Mouse (Mus musculus): Measurements from ENCODE around the gene Ttc7. TPM values are rescaled to one million over a fixed set of nuclear protein-coding genes. Genes with fewer than 3 reads are reported as not detected.

Ttc7 gene
- total RNA-seq, 1 experiment from 2014 or later = 44.6 TPM

GRCm38 (mm10) chr17:87304151-87304894 is 21.6 kb downstream of the Ttc7 start:
- ATAC-seq (replicated peaks in 1 of 2; ENCODE audit: insufficient read depth in 1 of 2, low FRiP score in 2 of 2, low TSS enrichment in 1 of 2, low read depth in 1 of 2, poor library complexity in 2 of 2, severe bottlenecking in 2 of 2) = no peak; a peak in 1 of 4 replicates

GRCm38 (mm10) chr17:87305065-87305464 is 22.4 kb downstream of the Ttc7 start:
- no peak for ATAC-seq (replicated peaks in 1 of 2; ENCODE audit: insufficient read depth in 1 of 2, low FRiP score in 2 of 2, low TSS enrichment in 1 of 2, low read depth in 1 of 2, poor library complexity in 2 of 2, severe bottlenecking in 2 of 2)

GRCm38 (mm10) chr17:87306746-87307145 is 24.1 kb downstream of the Ttc7 start:
- 0 out of 4 replicates have a peak, but pooled peaks of 1 of the 2 experiments have one; percentile 17 for ATAC-seq (replicated peaks in 1 of 2; ENCODE audit: insufficient read depth in 1 of 2, low FRiP score in 2 of 2, low TSS enrichment in 1 of 2, low read depth in 1 of 2, poor library complexity in 2 of 2, severe bottlenecking in 2 of 2)

GRCm38 (mm10) chr17:87309073-87309788 is 26.5 kb downstream of the Ttc7 start:
- no peak for ATAC-seq (replicated peaks in 1 of 2; ENCODE audit: insufficient read depth in 1 of 2, low FRiP score in 2 of 2, low TSS enrichment in 1 of 2, low read depth in 1 of 2, poor library complexity in 2 of 2, severe bottlenecking in 2 of 2)

GRCm38 (mm10) chr17:87310497-87310896 is 27.8 kb downstream of the Ttc7 start:
- no peak for ATAC-seq (replicated peaks in 1 of 2; ENCODE audit: insufficient read depth in 1 of 2, low FRiP score in 2 of 2, low TSS enrichment in 1 of 2, low read depth in 1 of 2, poor library complexity in 2 of 2, severe bottlenecking in 2 of 2)

GRCm38 (mm10) chr17:87312351-87312750 is 29.7 kb downstream of the Ttc7 start:
- ATAC-seq (replicated peaks in 1 of 2; ENCODE audit: insufficient read depth in 1 of 2, low FRiP score in 2 of 2, low TSS enrichment in 1 of 2, low read depth in 1 of 2, poor library complexity in 2 of 2, severe bottlenecking in 2 of 2) = no peak

- ATAC-seq (replicated peaks in 1 of 2; ENCODE audit: insufficient read depth in 1 of 2, low FRiP score in 2 of 2, low TSS enrichment in 1 of 2, low read depth in 1 of 2, poor library complexity in 2 of 2, severe bottlenecking in 2 of 2) = no peak
Observed at GRCm38 (mm10) chr17:87312924-87313870, 30.5 kb downstream of the Ttc7 start.

GRCm38 (mm10) chr17:87314121-87314520 is 31.4 kb downstream of the Ttc7 start:
- ATAC-seq (replicated peaks in 1 of 2; ENCODE audit: insufficient read depth in 1 of 2, low FRiP score in 2 of 2, low TSS enrichment in 1 of 2, low read depth in 1 of 2, poor library complexity in 2 of 2, severe bottlenecking in 2 of 2) = no peak

GRCm38 (mm10) chr17:87314530-87314946 is 31.9 kb downstream of the Ttc7 start:
- peak in 1 of 2 experiments; percentile 40; a peak in 2 of 4 replicates for ATAC-seq (replicated peaks in 1 of 2; ENCODE audit: insufficient read depth in 1 of 2, low FRiP score in 2 of 2, low TSS enrichment in 1 of 2, low read depth in 1 of 2, poor library complexity in 2 of 2, severe bottlenecking in 2 of 2)

GRCm38 (mm10) chr17:87315021-87315531 is 32.4 kb downstream of the Ttc7 start:
- ATAC-seq (replicated peaks in 1 of 2; ENCODE audit: insufficient read depth in 1 of 2, low FRiP score in 2 of 2, low TSS enrichment in 1 of 2, low read depth in 1 of 2, poor library complexity in 2 of 2, severe bottlenecking in 2 of 2) = peak; percentile 90 to 92

GRCm38 (mm10) chr17:87315891-87316763 is 33.4 kb downstream of the Ttc7 start:
- 0 out of 4 replicates have a peak, but pooled peaks of 1 of the 2 experiments have one; percentile 1 for ATAC-seq (replicated peaks in 1 of 2; ENCODE audit: insufficient read depth in 1 of 2, low FRiP score in 2 of 2, low TSS enrichment in 1 of 2, low read depth in 1 of 2, poor library complexity in 2 of 2, severe bottlenecking in 2 of 2)

- no peak for ATAC-seq (replicated peaks in 1 of 2; ENCODE audit: insufficient read depth in 1 of 2, low FRiP score in 2 of 2, low TSS enrichment in 1 of 2, low read depth in 1 of 2, poor library complexity in 2 of 2, severe bottlenecking in 2 of 2)
Observed at GRCm38 (mm10) chr17:87317271-87317670, 34.6 kb downstream of the Ttc7 start.

- ATAC-seq (replicated peaks in 1 of 2; ENCODE audit: insufficient read depth in 1 of 2, low FRiP score in 2 of 2, low TSS enrichment in 1 of 2, low read depth in 1 of 2, poor library complexity in 2 of 2, severe bottlenecking in 2 of 2) = no peak
Observed at GRCm38 (mm10) chr17:87317947-87318346, 35.3 kb downstream of the Ttc7 start.

- no peak for ATAC-seq (replicated peaks in 1 of 2; ENCODE audit: insufficient read depth in 1 of 2, low FRiP score in 2 of 2, low TSS enrichment in 1 of 2, low read depth in 1 of 2, poor library complexity in 2 of 2, severe bottlenecking in 2 of 2)
Observed at GRCm38 (mm10) chr17:87321673-87322072, 39.0 kb downstream of the Ttc7 start.

GRCm38 (mm10) chr17:87323215-87323614 is 40.5 kb downstream of the Ttc7 start:
- no peak for ATAC-seq (replicated peaks in 1 of 2; ENCODE audit: insufficient read depth in 1 of 2, low FRiP score in 2 of 2, low TSS enrichment in 1 of 2, low read depth in 1 of 2, poor library complexity in 2 of 2, severe bottlenecking in 2 of 2)

- peak in 1 of 2 experiments; percentile 16; a peak in 1 of 4 replicates for ATAC-seq (replicated peaks in 1 of 2; ENCODE audit: insufficient read depth in 1 of 2, low FRiP score in 2 of 2, low TSS enrichment in 1 of 2, low read depth in 1 of 2, poor library complexity in 2 of 2, severe bottlenecking in 2 of 2)
Observed at GRCm38 (mm10) chr17:87325501-87325900, 42.8 kb downstream of the Ttc7 start.
